Mouse (Mus musculus) lung, adult 2 months (tissue): Measurements from ENCODE around the gene Usp10.

Experiments
- CTCF ChIP-seq: fragments of 200-500 bp; IDR thresholded peaks from 2 replicates; pipeline ENCODE4 v1.5.1; 2011; ENCODE audit warnings: mild to moderate bottlenecking, low read length, control low read depth; ENCODE audit not compliant: insufficient read depth
- POLR2A ChIP-seq: fragments of 200-500 bp; IDR thresholded peaks from 2 replicates; pipeline ENCODE4 v1.6.1; 2011; ENCODE audit warnings: low read depth, mild to moderate bottlenecking, control low read depth, low read length, borderline replicate concordance; ENCODE audit errors: extremely low read depth

DNA sequence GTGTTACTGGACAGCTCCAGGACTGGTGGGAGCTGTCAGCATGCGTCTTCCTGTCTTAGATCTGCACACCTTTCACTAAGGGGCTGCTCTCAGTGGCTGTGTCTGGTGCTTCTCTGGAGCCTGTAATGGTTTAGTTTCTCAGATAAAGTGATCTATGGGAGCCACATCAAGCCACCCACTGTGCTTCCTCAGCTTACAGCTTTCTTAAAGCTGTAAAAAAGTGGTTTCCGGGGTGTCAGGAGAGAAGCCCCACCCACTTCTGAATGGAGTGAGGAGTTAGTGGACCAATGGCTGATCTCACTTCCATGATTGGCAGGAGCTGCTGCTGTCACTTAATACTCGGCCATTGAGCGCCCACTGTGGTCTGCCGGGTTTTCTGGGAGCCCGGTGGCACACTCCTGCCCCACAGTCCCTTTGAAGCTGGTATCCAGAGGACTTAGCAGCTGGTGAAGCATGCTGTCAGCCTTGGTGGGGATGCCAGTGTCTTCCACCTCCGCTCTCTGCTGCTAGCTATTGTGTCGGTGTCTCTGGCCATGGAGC is 36.2 kb downstream of the Usp10 start:
- TF ChIP-seq CTCF (no peak), POLR2A (no peak)
